Mouse (Mus musculus) ES-E14 (cell line): ENCODE results near the gene Ly6g6f. TPM values are rescaled to one million over a fixed set of nuclear protein-coding genes. Genes with fewer than 3 reads are reported as not detected.

Source experiments
- DNase-seq: peaks from one replicate; pipeline ENCODE4 v3.0.0-alpha.2; 2013; ENCODE audit warnings: low read depth, low spot score
- H3K27ac ChIP-seq: 2 replicates; pipeline ENCODE4 v1.5.1; 2012; ENCODE audit warnings: low read depth, mild to moderate bottlenecking, low read length, moderate library complexity, mixed read lengths; ENCODE audit not compliant: poor library complexity, insufficient read depth, severe bottlenecking
- H3K36me3 ChIP-seq: 2 replicates; pipeline ENCODE4 v1.6.1; 2012; ENCODE audit warnings: mild to moderate bottlenecking, low read length, moderate library complexity, mixed read lengths; ENCODE audit not compliant: control insufficient read depth, poor library complexity, insufficient read depth, severe bottlenecking
- H3K4me1 ChIP-seq, 2 experiments: fragments of 150-350 bp in 1 of 2; sonication (generic) in 1 of 2; 2 replicates each; pipeline ENCODE4 v1.6.1; 2012; ENCODE audit warnings: low read length in 2 of 2, mild to moderate bottlenecking in 1 of 2, mixed read lengths in 1 of 2; ENCODE audit not compliant: control insufficient read depth in 2 of 2, insufficient read depth in 2 of 2, poor library complexity in 1 of 2
- H3K4me3 ChIP-seq, 2 experiments: fragments of 150-350 bp in 1 of 2; sonication (generic) in 1 of 2; 2 replicates each; pipeline ENCODE4 v1.5.1; 2012; ENCODE audit warnings: low read length in 2 of 2, low read depth in 1 of 2, mild to moderate bottlenecking in 1 of 2, mixed read lengths in 1 of 2; ENCODE audit not compliant: insufficient read depth in 1 of 2, poor library complexity in 1 of 2, severe bottlenecking in 1 of 2
- H3K9ac ChIP-seq: 2 replicates; pipeline ENCODE4 v1.6.1; 2012; ENCODE audit warnings: low read depth, mild to moderate bottlenecking, low read length, mixed read lengths; ENCODE audit not compliant: poor library complexity, insufficient read depth, severe bottlenecking
- H3K9me3 ChIP-seq: fragments of 150-350 bp; sonication (generic); 2 replicates; pipeline ENCODE4 v1.6.1; 2012; ENCODE audit warnings: low read depth, mild to moderate bottlenecking, low read length; ENCODE audit not compliant: control insufficient read depth, insufficient read depth
- CHD2 ChIP-seq: IDR thresholded peaks from 2 replicates; pipeline ENCODE4 v1.6.1; 2014; ENCODE audit warnings: mild to moderate bottlenecking, low read depth, low read length, inconsistent platforms
- HCFC1 ChIP-seq: IDR thresholded peaks from 2 replicates; pipeline ENCODE4 v1.6.1; 2012; ENCODE audit warnings: low read length, inconsistent platforms, borderline replicate concordance; ENCODE audit not compliant: insufficient read depth
- MAFK ChIP-seq: IDR thresholded peaks from 2 replicates; pipeline ENCODE4 v1.6.1; 2014; ENCODE audit warnings: mild to moderate bottlenecking, low read depth, low read length, inconsistent platforms; ENCODE audit not compliant: insufficient read depth
- ZC3H11A ChIP-seq: IDR thresholded peaks from 2 replicates; pipeline ENCODE4 v1.6.1; 2012; ENCODE audit warnings: low read depth, mild to moderate bottlenecking, inconsistent platforms, low read length, borderline replicate concordance
- ZNF384 ChIP-seq: IDR thresholded peaks from 2 replicates; pipeline ENCODE4 v1.6.1; 2012; ENCODE audit warnings: low read depth, low read length, inconsistent platforms
- in situ Hi-C, 2 experiments: fragments of 600-800 bp; cut with MboI; formaldehyde crosslinking; loops; one replicate each; pipeline ENCODE4 v1.15.1; 2025; ENCODE audit warnings: low sequenced_read_pairs in 2 of 2, inconsistent platforms in 1 of 2; ENCODE audit not compliant: unreplicated experiment in 2 of 2
- total RNA-seq: library from RNA; depleted of rRNA; stranded (reverse); fragments of 300-350 nt; gene quantifications from 2 replicates; pipeline ENCODE4 v1.2.3, GENCODE M21; 2012

Gene Ly6g6f
- total RNA-seq, 1 experiment = not detected

DNA sequence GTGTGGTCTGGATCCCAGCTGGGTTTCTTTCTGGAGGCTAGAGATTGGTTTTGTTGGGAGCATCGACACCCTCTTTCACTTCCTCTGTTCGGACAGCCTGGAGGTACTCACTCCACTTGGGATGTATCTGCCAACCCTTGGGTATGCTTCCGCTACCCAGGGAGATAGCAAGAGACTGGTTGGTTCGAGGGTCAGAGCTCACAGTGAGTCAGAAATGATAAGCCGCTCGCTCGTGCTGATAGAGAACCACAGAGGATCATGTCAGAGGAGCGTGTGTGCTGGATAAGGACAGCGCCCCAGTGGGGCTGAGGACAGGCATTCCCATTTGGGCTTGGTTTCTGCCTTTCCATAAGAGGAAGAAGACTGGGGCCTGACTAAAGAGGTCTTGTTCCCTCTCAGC, 5.6 kb downstream of the Ly6g6f start:
- no peak for DNase-seq
- TF ChIP-seq CHD2 (no peak), ZNF384 (no peak), ZC3H11A (no peak), HCFC1 (no peak), MAFK (no peak)
- Histone ChIP-seq H3K9me3 (no peaks in the 10 kb centered on the region), H3K36me3 (no peaks in the 10 kb centered on the region), H3K4me3 (no peak overlapping the region), H3K4me1 (peaks cover 11 to 15% of the 10 kb centered on the region in 2 experiments), H3K27ac (no peak overlapping the region), H3K9ac (no peak overlapping the region)
- in situ Hi-C loops = no loop called here

DNA sequence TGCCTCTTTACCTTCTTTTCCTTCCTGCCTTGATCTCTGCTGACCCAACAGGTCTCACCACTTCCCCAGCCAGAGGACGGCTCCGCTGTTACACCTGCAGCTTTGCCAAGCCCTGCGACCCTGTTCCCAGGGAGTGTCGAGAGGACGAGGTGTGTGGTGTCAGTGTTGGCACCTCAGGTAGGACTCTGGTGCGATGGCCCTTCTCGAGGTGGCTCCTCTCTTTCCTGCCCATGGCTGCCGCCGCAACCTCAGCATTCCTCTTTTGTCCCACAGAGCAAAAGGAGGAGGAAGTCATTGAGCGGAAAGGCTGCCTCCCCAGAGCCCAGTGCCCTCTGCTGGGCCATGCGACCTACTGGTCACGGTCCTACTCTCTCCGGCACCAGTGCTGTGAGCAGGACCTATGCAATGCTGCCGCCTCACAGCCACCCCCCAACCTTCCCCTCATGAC, 7.6 kb downstream of the Ly6g6f start, which contains the start of gene Ly6g6d:
TSS of gene Ly6g6d (minus strand) at position 280 of the 448 bp plus-strand sequence.
- Histone ChIP-seq H3K4me1 (peaks cover 11 to 17% of the 10 kb centered on the region in 2 experiments), H3K4me3 (peak within 1 kb of the TSS; percentile 52 to 54), H3K36me3 (no peaks in the 10 kb centered on the region), H3K27ac (peak within 1 kb of the TSS; percentile 90), H3K9me3 (no peaks in the 10 kb centered on the region), H3K9ac (peak within 1 kb of the TSS; percentile 61)
- no peak for DNase-seq
- in situ Hi-C loops = no loop called here
- TF ChIP-seq ZNF384 (no peak), CHD2 (no peak), MAFK (no peak), HCFC1 (no peak), ZC3H11A (no peak)

DNA sequence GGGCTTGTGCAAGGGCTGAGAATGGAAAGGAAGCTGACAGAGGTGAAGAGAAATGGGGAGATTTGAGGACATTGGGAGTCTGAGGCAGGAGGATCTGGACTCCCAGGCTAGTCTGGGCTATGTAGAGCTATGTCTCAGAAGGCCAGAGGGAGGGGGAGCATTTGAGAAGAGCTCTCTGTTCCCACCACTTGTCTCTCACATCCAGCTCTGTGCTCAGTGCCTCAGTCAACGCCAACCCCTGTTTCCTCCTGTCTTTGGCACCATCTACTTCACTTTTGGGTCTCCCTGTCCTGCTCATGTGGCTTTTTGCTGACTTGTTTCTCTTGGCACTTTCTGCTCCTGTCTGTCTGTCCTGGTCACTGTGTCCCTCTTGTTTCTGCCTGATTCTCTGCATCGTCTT, 8.1 kb downstream of the Ly6g6f start:
- peak overlapping the region; percentile 90 for H3K27ac ChIP-seq
- H3K36me3 ChIP-seq = no peaks in the 10 kb centered on the region
- no peak for DNase-seq
- in situ Hi-C loops = no loop called here
- TF ChIP-seq ZNF384 = no peak
- TF ChIP-seq ZC3H11A = no peak
- TF ChIP-seq MAFK = no peak
- TF ChIP-seq CHD2 = no peak
- TF ChIP-seq HCFC1 = no peak
- H3K9ac ChIP-seq = peak overlapping the region; percentile 18; the same call in 1 of the 2 replicates
- H3K4me1 ChIP-seq = peaks cover 11 to 17% of the 10 kb centered on the region in 2 experiments
- no peaks in the 10 kb centered on the region for H3K9me3 ChIP-seq
- H3K4me3 ChIP-seq = peak overlapping the region; percentile 52 to 54

DNA sequence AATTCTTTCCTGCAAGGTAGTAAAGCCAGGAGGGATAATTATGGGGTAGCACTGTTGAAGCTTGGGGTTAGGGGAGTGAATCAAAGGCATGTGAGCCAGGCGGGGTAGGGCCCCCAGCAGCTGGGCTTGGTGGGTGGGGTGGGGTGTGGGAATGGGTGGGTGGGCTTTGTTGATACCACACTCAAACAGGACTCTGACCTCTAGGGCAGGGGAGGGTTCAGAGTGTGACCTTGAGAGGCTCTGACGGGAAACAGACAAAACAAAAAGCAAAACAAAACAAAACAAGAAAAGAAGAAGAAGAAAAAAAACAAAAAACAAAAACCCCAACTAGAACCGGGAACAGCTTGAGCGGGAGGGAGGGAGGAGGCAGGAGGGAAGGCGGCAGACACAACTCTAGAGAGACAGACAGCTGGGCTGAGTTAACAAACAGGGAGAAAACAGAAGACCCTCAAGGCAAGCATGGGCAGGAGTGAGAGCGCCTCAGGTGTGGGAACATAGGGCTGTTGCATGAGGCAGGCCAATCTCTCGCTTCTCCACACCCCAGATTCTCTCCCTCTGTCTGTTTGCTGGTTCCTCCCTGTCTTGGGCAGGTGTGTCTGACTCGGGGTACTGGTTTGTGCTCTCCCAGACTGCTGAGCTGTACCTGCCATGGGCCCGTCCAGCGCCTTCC, 8.8 kb downstream of the Ly6g6f start, which contains the start of gene Ly6g6e:
TSS of gene Ly6g6e (plus strand) at position 396 of the 670 bp plus-strand sequence.
- Histone ChIP-seq H3K9me3 (no peaks in the 10 kb centered on the region), H3K36me3 (no peaks in the 10 kb centered on the region), H3K27ac (peak within 1 kb of the TSS; percentile 90), H3K4me3 (peak within 1 kb of the TSS; percentile 52 to 54), H3K4me1 (peaks cover 15 to 17% of the 10 kb centered on the region in 2 experiments), H3K9ac (peak within 1 kb of the TSS; percentile 61)
- DNase-seq = peak; percentile 43
- in situ Hi-C loops = no loop called here
- TF ChIP-seq CHD2 (no peak), HCFC1 (0 out of 2 replicates have a peak, but pooled peaks have one; percentile 28), ZC3H11A (no peak), ZNF384 (0 out of 2 replicates have a peak, but pooled peaks have one; percentile 49)

DNA sequence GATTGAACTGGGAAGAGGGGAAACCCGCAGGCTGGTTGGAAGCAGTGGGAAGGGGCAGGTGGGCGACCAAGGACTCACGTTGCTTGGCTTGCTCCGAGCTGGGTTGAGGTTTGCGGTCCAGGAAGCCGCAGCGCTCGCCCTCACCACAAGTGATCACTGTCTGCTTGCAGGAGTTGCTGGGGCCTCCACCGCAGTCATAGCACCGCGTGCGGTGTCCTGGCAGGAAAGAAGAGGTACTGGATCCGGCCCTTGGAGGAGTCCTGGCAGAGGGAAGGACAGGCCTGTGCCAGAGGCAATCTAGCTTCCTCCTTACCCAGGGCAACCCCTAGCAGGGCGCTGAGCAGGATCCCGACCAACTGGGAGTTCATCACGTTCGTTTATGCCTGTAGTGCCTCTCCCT, 11.3 kb downstream of the Ly6g6f start:
- no peak overlapping the region for H3K27ac ChIP-seq
- in situ Hi-C loops = no loop called here
- peak overlapping the region; percentile 16 to 57 for H3K4me3 ChIP-seq
- peak overlapping the region; percentile 52 for H3K9ac ChIP-seq
- no peak for DNase-seq
- H3K9me3 ChIP-seq = no peaks in the 10 kb centered on the region
- peaks cover 16 to 20% of the 10 kb centered on the region in 2 experiments for H3K4me1 ChIP-seq
- no peaks in the 10 kb centered on the region for H3K36me3 ChIP-seq
- TF ChIP-seq HCFC1 (no peak), ZNF384 (no peak), CHD2 (no peak), ZC3H11A (no peak), MAFK (no peak)
